Mouse (Mus musculus) neural tube, embryonic 12.5 days (tissue): ENCODE results near the gene Tub. TPM values are rescaled to one million over a fixed set of nuclear protein-coding genes. Genes with fewer than 3 reads are reported as not detected.

Source experiments
- ATAC-seq: fragments of 200-750 bp; cut with Nextera tagmentation; 2 replicates; pipeline ENCODE4 v1.8.0; 2017; ENCODE audit warnings: low read depth, mild to moderate bottlenecking, moderate TSS enrichment, moderate library complexity; ENCODE audit not compliant: low FRiP score
- H3K27ac ChIP-seq: fragments of 300-500 bp; sonication (generic); 2 replicates; pipeline ENCODE4 v1.5.1; 2016
- H3K27me3 ChIP-seq: fragments of 300-500 bp; sonication (generic); replicated peaks from 2 replicates; pipeline ENCODE4 v1.6.1; 2016; ENCODE audit warnings: mild to moderate bottlenecking
- H3K36me3 ChIP-seq: fragments of 300-500 bp; sonication (generic); 2 replicates; pipeline ENCODE4 v1.6.1; 2016; ENCODE audit warnings: mild to moderate bottlenecking
- H3K4me1 ChIP-seq: fragments of 300-500 bp; sonication (generic); 2 replicates; pipeline ENCODE4 v1.6.1; 2016
- H3K4me2 ChIP-seq: fragments of 300-500 bp; sonication (generic); replicated peaks from 2 replicates; pipeline ENCODE4 v1.6.1; 2016; ENCODE audit warnings: mild to moderate bottlenecking
- H3K4me3 ChIP-seq: fragments of 300-500 bp; sonication (generic); 2 replicates; pipeline ENCODE4 v1.5.1; 2016
- H3K9ac ChIP-seq: fragments of 300-500 bp; sonication (generic); 2 replicates; pipeline ENCODE4 v1.6.1; 2016; ENCODE audit warnings: mild to moderate bottlenecking
- H3K9me3 ChIP-seq: fragments of 300-500 bp; sonication (generic); 2 replicates; pipeline ENCODE4 v1.6.1; 2016; ENCODE audit warnings: mild to moderate bottlenecking
- WGBS: fragments of 180-500 bp; shearing (Covaris S2); methylation state at CpG from one replicate; pipeline ENCODE4 v1.1.7; 2016; 5-methylcytosine and 5-hydroxymethylcytosine counted together
- polyA plus RNA-seq: library from polyadenylated mRNA; unstranded; fragments of >200 nt; fragmentation: Nextera tagmentation; extraction: Ambion mirVana; gene quantifications from 2 replicates; pipeline ENCODE4 v1.2.1, GENCODE M21; 2016

Tub gene
- polyA plus RNA-seq, 1 experiment from 2014 or later: 36.0 TPM

DNA sequence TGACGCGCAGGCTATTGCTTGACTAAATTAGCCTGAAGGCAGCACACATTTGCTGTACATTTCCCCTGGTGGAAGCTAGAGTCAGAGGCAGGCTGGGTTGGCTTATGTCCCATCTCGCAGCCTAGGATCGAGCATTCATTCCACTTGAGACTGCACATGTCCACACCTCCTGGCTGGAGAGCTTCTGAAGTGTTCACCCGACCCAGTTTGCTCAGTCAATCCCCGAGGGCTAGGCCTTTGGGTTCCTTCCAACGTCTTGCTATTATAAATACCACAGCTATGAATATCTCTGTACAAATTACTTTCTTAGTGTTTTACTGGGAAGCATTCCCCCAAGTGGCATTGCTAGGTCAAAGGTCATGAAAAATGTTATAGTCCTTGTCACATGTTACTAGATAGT is 43.1 kb downstream of the Tub start:
- H3K27me3 ChIP-seq: no peaks in the 10 kb centered on the region
- no peak overlapping the region for H3K4me3 ChIP-seq
- no peaks in the 10 kb centered on the region for H3K9me3 ChIP-seq
- WGBS: 81% methylated on average over 7 of the region's 7 CpGs
- H3K4me1 ChIP-seq: no peaks in the 10 kb centered on the region
- no peaks in the 10 kb centered on the region for H3K36me3 ChIP-seq
- H3K4me2 ChIP-seq: no peak overlapping the region
- no peak overlapping the region for H3K9ac ChIP-seq
- ATAC-seq: no peak
- no peak overlapping the region for H3K27ac ChIP-seq

DNA sequence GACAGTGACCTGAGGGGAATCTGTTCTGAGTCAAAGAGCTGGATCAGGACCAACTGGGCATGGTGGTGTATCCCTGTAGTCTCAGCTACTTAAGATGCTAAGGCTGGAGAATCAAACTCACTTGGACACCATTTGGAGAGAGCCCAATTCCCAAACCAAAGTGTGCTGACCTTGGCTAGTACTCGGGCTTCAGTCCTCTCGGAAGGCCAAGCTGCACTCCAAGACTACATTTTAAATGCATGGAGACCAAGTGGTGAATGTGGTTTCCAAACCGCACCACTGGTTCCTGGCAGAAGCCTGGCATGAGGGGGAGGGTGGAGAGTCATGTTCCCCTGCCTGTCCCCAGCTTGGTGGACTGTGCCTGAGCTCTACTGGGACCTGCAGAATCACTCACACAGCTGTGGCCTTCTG is 43.7 kb downstream of the Tub start:
- 87% methylated on average over 3 of the region's 3 CpGs for WGBS
- Histone ChIP-seq H3K9ac (no peak overlapping the region), H3K36me3 (no peaks in the 10 kb centered on the region), H3K4me1 (no peaks in the 10 kb centered on the region), H3K27ac (no peak overlapping the region), H3K27me3 (no peaks in the 10 kb centered on the region), H3K4me3 (no peak overlapping the region), H3K4me2 (no peak overlapping the region), H3K9me3 (no peaks in the 10 kb centered on the region)
- ATAC-seq: no peak

DNA sequence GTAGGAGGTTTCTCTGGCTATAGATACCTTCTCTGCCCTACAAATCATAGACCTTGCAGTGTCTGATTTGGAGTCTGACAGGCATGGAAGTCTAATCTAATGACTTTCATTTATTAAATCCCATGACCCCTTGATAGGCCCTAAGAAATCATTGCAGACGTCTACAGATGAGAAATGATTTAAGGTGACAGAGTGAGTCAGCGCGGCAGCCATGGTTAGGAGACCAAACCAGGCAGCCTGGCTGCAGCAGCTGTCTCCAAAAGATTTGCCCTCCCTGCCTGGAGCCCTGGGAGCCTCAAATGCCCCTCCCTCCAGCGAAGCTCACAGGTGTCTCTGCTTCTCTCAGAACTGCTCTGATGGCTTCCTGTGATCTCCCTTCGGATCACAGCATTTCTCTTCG is 46.0 kb downstream of the Tub start:
- Histone ChIP-seq H3K27me3 (no peaks in the 10 kb centered on the region), H3K27ac (no peak overlapping the region), H3K9ac (no peak overlapping the region), H3K36me3 (no peaks in the 10 kb centered on the region), H3K4me3 (no peak overlapping the region), H3K4me1 (no peaks in the 10 kb centered on the region), H3K4me2 (no peak overlapping the region), H3K9me3 (no peaks in the 10 kb centered on the region)
- no peak for ATAC-seq
- WGBS: 67% methylated on average over 6 of the region's 6 CpGs

DNA sequence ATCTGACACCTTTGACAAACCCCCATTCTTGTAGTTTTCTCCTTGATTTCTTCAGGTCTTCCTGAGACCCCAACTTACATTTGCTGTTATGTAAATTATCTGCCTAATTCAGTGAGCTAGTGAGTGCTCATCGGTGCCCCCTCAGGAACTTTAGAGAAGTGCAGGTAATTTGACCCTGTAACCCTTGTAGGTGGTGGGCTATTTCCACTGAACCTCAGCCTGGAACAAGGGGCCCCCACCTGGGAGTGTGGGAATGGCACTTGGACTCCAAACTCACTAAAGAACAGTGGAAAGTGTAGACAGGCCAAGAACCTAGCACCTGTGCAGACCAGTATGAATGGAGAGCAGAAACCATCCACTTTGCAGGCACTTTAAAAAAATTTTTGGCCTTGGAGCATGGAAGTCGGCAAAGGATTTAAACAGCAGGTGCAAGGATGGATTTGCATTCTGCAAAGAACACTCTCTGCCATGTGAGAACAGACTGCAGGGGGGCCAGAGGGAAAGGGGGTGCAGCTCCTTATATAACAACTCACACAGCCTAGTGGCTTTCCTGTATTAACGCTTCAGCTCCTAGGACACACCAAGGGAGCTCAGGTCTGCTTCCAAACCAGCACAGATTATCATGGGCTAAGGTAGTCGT is 50.3 kb downstream of the Tub start:
- H3K4me1 ChIP-seq: no peaks in the 10 kb centered on the region
- 0 out of 2 replicates have a peak, but pooled peaks have one; percentile 45 for ATAC-seq
- H3K27me3 ChIP-seq: no peaks in the 10 kb centered on the region
- H3K9ac ChIP-seq: no peak overlapping the region
- H3K9me3 ChIP-seq: no peaks in the 10 kb centered on the region
- no peak overlapping the region for H3K27ac ChIP-seq
- H3K4me2 ChIP-seq: no peak overlapping the region
- no peaks in the 10 kb centered on the region for H3K36me3 ChIP-seq
- H3K4me3 ChIP-seq: no peak overlapping the region
- WGBS: 51% methylated on average over 4 of the region's 4 CpGs

DNA sequence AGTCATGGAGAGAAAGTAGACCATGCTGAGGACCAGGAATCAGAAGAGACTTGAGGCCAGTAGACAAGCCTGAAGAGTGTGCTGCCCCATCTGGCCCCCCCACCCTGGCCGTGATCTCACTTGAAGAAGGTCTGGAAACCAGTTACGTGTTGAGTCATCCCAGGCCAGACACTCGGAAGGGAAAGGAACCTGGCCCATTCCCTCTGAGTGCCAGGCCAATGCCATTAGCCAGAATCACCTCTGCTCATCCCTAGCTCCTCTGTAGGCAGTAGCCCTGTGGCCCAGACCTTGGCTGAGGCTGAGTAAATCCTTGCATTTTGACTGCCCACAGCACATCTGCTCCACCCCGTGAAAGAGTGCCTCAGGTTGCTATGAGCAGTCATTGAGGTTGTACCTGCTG is 51.8 kb downstream of the Tub start:
- Histone ChIP-seq H3K4me3 (no peak overlapping the region), H3K9ac (no peak overlapping the region), H3K27ac (no peak overlapping the region), H3K36me3 (no peaks in the 10 kb centered on the region), H3K4me1 (no peaks in the 10 kb centered on the region), H3K4me2 (no peak overlapping the region), H3K27me3 (no peaks in the 10 kb centered on the region), H3K9me3 (no peaks in the 10 kb centered on the region)
- ATAC-seq: no peak
- 89% methylated on average over 4 of the region's 4 CpGs for WGBS

- no peaks in the 10 kb centered on the region for H3K4me1 ChIP-seq
- H3K4me3 ChIP-seq: no peak overlapping the region
- no peaks in the 10 kb centered on the region for H3K36me3 ChIP-seq
- ATAC-seq: no peak
- H3K27me3 ChIP-seq: no peaks in the 10 kb centered on the region
- no peak overlapping the region for H3K9ac ChIP-seq
- 44% methylated on average over 3 of the region's 3 CpGs for WGBS
- no peak overlapping the region for H3K27ac ChIP-seq
- H3K4me2 ChIP-seq: no peak overlapping the region
- H3K9me3 ChIP-seq: no peaks in the 10 kb centered on the region
Observed at GRCm38 (mm10) chr7:109003653-109004052, 53.5 kb downstream of the Tub start.

- WGBS: 100% methylated on average over 1 of the region's 1 CpGs
- ATAC-seq: no peak
Observed at GRCm38 (mm10) chr7:109009260-109009659, 59.1 kb downstream of the Tub start.

GRCm38 (mm10) chr7:109010720-109011595 is 60.8 kb downstream of the Tub start:
- Histone ChIP-seq H3K36me3 (no peaks in the 10 kb centered on the region), H3K27me3 (peaks cover 22% of the 10 kb centered on the region), H3K4me3 (peak overlapping the region; percentile 79), H3K27ac (peak overlapping the region; percentile 59; the same call in 1 of the 2 replicates), H3K9me3 (no peaks in the 10 kb centered on the region), H3K4me2 (peak overlapping the region; percentile 89), H3K4me1 (peaks cover 30% of the 10 kb centered on the region), H3K9ac (peak overlapping the region; percentile 86)
- WGBS: 1% methylated on average over 80 of the region's 82 CpGs
- ATAC-seq: peak; percentile 70

More at GRCm38 (mm10) chr7:109009260-109009659, 59.1 kb downstream of the Tub start:
- H3K4me1 ChIP-seq: peaks cover 30% of the 10 kb centered on the region
- H3K4me2 ChIP-seq: no peak overlapping the region
- H3K36me3 ChIP-seq: no peaks in the 10 kb centered on the region
- H3K4me3 ChIP-seq: no peak overlapping the region
- H3K27ac ChIP-seq: no peak overlapping the region
- no peaks in the 10 kb centered on the region for H3K9me3 ChIP-seq
- H3K9ac ChIP-seq: no peak overlapping the region
- peaks cover 22% of the 10 kb centered on the region for H3K27me3 ChIP-seq

- Histone ChIP-seq H3K36me3 (no peaks in the 10 kb centered on the region), H3K9me3 (no peaks in the 10 kb centered on the region), H3K9ac (peak overlapping the region; percentile 86; the same call in 1 of the 2 replicates), H3K4me2 (peak overlapping the region; percentile 89), H3K27me3 (peaks cover 22% of the 10 kb centered on the region), H3K27ac (peak overlapping the region; percentile 59; the same call in 1 of the 2 replicates), H3K4me1 (peaks cover 37% of the 10 kb centered on the region), H3K4me3 (peak overlapping the region; percentile 79)
- 37% methylated on average over 8 of the region's 8 CpGs for WGBS
- peak; percentile 73 for ATAC-seq
Observed at GRCm38 (mm10) chr7:109011596-109012180, 61.5 kb downstream of the Tub start.

- no peak for ATAC-seq
- Histone ChIP-seq H3K4me1 (peaks cover 44% of the 10 kb centered on the region), H3K27ac (no peak overlapping the region), H3K4me3 (no peak overlapping the region), H3K9ac (no peak overlapping the region), H3K27me3 (peaks cover 22% of the 10 kb centered on the region), H3K4me2 (peak overlapping the region; percentile 89), H3K36me3 (no peaks in the 10 kb centered on the region), H3K9me3 (no peaks in the 10 kb centered on the region)
- 77% methylated on average over 1 of the region's 1 CpGs for WGBS
Observed at GRCm38 (mm10) chr7:109012575-109012974, 62.4 kb downstream of the Tub start.

GRCm38 (mm10) chr7:109012998-109013625 is 63.0 kb downstream of the Tub start:
- H3K27ac ChIP-seq: no peak overlapping the region
- no peaks in the 10 kb centered on the region for H3K9me3 ChIP-seq
- H3K27me3 ChIP-seq: peaks cover 22% of the 10 kb centered on the region
- H3K4me3 ChIP-seq: no peak overlapping the region
- H3K9ac ChIP-seq: no peak overlapping the region
- WGBS: 48% methylated on average over 4 of the region's 4 CpGs
- ATAC-seq: no peak
- H3K36me3 ChIP-seq: no peaks in the 10 kb centered on the region; the same call in 1 of the 2 replicates
- peaks cover 44% of the 10 kb centered on the region for H3K4me1 ChIP-seq
- peak overlapping the region; percentile 89 for H3K4me2 ChIP-seq

DNA sequence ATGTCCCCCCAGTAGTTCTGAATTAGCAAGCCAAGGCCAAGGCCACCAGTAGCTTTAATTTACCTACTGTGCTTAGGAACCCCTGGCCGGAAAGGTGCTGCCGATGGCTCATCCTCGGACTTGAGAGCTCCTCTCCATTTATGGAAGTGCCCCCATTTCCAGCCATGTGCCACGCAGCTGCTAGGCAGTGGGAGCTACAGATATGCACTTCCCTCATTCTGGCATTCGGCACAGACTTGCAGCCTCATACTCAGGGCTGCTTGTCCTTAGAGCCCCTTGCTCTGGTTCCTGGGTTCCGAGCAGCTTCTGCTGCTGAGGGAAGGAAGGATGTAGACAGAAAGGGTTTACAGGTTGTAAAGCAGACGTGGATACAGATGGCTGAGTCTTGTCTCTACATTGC is 64.7 kb downstream of the Tub start:
- ATAC-seq: no peak
- no peak overlapping the region for H3K4me3 ChIP-seq
- peaks cover 16% of the 10 kb centered on the region for H3K27me3 ChIP-seq
- 85% methylated on average over 7 of the region's 7 CpGs for WGBS
- peaks cover 44% of the 10 kb centered on the region for H3K4me1 ChIP-seq
- H3K9ac ChIP-seq: no peak overlapping the region
- H3K4me2 ChIP-seq: no peak overlapping the region
- no peak overlapping the region for H3K27ac ChIP-seq
- H3K36me3 ChIP-seq: no peaks in the 10 kb centered on the region; the same call in 1 of the 2 replicates
- H3K9me3 ChIP-seq: no peaks in the 10 kb centered on the region
